Mouse (Mus musculus): ENCODE results near the gene Ugt1a2.

DNA sequence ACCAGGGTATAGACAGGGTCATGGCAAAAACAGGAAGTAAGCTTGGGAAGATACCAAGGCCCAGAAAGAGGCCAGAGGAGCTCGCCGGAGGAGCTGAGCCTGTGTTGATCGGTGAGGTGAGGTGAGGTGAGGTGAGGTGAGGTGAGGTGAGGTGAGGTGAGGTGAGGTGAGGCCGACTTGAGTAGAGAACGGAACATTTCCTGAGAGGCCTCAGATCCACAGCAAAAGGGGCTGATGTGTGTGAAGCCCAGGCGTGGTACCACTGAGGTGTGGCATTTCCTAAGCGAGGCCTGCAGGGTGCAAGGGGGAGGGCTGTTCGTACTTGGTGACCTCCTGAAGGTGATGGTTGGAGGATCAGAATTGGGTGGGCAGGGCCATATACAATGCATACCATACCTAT, 52.7 kb downstream of the Ugt1a2 start:
- TF ChIP-seq CTCF (IDR thresholded peaks at IDR 0.05; ENCODE audit: insufficient read depth, low read length) (no peak), POLR2A (IDR thresholded peaks at IDR 0.05; ENCODE audit: borderline replicate concordance, extremely low read depth, low read depth, low read length) (no peak)

Data from lung, adult 2 months (tissue).